Mouse (Mus musculus): ENCODE results near the gene Spin2-ps6. TPM values are rescaled to one million over a fixed set of nuclear protein-coding genes. Genes with fewer than 3 reads are reported as not detected.
"Not testable (repeated sequence)": the region's sequence is repeated elsewhere in the genome, so short reads cannot be mapped to it uniquely, and the experiment has no call there.

The Spin2-ps6 gene
- polyA plus RNA-seq (2014; fragmentation: Nextera tagmentation; extraction: Ambion mirVana), result not detected in 2 replicates

GRCm38 (mm10) chrX:33234569-33234968 is at the start of gene Spin2-ps6:
TSS of gene Spin2-ps6 (plus strand) at chrX:33234869.
- not testable (repeated sequence) for H3K9me3 ChIP-seq (ENCODE audit: low read depth, low read length); ATAC-seq (ENCODE audit: insufficient read depth); H3K36me3 ChIP-seq (ENCODE audit: insufficient read depth); DNase-seq; H3K4me2 ChIP-seq; H3K27ac ChIP-seq (ENCODE audit: low read depth); H3K27me3 ChIP-seq (ENCODE audit: insufficient read depth, low read length); H3K4me1 ChIP-seq (ENCODE audit: insufficient read depth); H3K9ac ChIP-seq; H3K4me3 ChIP-seq (ENCODE audit: low read depth, low read length)
- WGBS, result 100% methylated on average over 1 of the region's 3 CpGs

Other genes with a start within 250 kb of the Spin2-ps6 start
- not detected in 2 replicates for gene Btbd35f12, start 78.5 kb downstream of the Spin2-ps6 start, polyA plus RNA-seq (2014; fragmentation: Nextera tagmentation; extraction: Ambion mirVana)